Mouse (Mus musculus) kidney, adult 18-20 months (tissue): Measurements from ENCODE around the gene Shisal2a.

Experiments used
- DNase-seq: peaks from one replicate; pipeline ENCODE4 v3.0.0; 2021

Shisal2a gene

GRCm38 (mm10) chr4:108335413-108335812 lies 47.7 kb downstream of the Shisal2a start:
- DNase-seq: no peak

GRCm38 (mm10) chr4:108332041-108332440 lies 51.1 kb downstream of the Shisal2a start:
- no peak for DNase-seq

DNA sequence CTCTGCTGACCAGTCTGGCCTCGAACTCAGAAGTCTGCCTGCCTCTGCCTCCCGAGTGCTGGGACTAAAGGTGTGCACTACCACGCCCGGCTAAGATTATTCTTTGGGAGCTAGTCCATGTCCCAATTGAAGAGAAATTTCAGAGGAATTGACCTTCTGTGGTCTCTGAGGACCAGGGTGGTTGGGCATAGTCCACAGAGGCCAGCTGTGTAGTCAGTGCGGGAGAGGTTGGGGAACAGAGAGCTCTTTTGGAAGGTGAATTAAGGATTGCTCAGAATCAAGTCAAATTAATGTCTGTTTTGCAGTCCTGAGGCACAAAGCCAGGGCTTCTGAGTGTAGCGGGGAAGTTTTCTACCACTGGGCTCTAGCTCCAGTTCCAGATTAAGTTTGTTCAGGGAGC lies 53.3 kb downstream of the Shisal2a start:
- no peak for DNase-seq

DNA sequence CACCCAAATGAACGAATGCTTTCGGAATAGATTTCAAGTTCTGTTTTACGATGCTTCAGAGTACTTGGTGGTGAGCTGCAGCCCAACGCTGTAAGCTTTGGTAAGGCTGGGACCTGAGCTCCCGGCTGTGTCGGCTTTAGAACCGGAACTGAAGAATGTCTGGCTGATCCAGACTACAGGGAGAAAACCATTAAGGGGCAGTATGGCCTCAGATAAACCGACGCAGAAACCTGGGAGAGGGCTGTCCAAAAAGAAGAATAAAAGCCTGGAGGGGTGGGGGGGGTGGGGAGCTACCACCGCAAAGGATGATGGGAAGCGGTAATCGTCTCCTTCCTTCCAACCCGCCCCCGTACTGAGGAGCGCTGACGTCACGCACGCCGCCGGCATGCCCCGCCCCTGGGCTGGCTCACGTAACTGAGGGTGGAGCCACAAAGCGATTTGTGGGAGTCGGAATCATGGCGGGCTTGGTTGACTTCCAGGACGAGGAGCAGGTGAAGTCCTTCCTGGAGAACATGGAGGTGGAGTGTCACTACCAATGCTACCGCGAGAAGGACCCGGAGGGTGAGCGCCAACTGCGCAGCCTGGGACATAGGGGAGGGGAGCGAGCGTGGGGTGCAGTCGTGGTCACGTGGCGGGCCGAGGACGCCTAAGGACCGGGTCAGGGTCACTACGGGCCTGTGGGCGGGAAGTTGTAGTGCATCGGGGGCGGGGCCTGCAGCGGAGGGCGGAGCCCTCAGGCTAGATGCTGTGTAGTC lies 55.2 kb downstream of the Shisal2a start, which contains the start of gene Coa7:
Coa7 (plus strand) TSS at position 411 of the 755 bp plus-strand sequence.
- peak; percentile 97 for DNase-seq

- DNase-seq: peak; percentile 41
These were observed 56.0 kb downstream of the Shisal2a start for GRCm38 (mm10) chr4:108327071-108327579.

DNA sequence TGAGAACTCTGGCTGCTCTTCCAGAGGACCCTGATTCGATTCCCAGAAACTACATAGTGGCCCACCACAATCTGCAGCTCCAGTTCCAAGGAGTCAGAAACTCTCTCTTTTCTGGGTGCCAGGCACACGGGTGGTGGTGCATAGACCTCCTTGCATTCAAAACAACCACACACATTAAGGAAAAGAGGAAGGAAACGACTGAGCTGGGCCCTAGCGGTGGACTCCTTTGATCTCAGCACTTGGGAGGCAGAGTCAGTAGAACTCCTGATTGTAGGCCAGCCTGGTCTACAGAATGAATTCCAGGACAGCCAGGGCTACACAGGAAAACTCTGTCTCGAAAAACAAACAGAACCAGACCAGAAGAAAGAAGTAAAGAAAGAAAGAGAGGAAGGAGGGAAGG lies 59.6 kb downstream of the Shisal2a start:
- DNase-seq: no peak

DNA sequence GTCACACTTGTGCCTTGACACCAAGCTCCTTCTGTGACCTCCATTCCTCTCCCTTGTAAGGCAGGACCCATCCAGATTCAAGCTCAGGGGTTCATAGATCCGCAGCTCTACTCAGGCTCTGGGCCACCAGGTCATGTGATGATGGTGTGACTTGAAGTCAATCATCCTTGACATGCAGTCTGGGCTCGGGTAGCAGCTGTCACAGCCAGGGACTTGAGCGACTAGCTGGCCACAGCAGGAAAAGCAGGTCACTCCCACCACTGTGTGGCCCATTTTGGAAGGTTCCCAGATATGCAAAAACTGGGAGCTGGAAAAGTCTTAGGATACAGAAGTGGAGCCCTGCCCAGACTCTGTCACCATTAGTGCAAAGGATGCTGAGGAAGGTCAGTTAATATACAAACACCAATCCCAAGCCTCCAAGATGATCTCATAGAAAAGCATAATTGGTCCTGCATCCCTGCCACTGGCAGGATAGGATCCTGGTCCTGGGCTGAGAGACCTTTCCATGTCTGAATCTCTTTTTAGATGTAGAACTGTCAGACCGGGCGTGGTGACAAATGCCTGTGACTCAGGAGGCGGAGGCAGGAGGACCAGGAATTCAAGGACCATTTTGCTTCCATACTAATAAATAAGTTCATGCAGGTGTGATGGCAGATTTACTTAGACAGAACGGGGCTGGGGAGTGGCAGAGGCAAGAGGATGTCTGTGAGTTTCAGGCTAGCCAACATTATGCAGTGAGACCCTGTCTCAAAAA lies 62.3 kb downstream of the Shisal2a start:
- peak; percentile 20 for DNase-seq

- DNase-seq: no peak
These were observed 63.4 kb downstream of the Shisal2a start for GRCm38 (mm10) chr4:108319747-108320146.

DNA sequence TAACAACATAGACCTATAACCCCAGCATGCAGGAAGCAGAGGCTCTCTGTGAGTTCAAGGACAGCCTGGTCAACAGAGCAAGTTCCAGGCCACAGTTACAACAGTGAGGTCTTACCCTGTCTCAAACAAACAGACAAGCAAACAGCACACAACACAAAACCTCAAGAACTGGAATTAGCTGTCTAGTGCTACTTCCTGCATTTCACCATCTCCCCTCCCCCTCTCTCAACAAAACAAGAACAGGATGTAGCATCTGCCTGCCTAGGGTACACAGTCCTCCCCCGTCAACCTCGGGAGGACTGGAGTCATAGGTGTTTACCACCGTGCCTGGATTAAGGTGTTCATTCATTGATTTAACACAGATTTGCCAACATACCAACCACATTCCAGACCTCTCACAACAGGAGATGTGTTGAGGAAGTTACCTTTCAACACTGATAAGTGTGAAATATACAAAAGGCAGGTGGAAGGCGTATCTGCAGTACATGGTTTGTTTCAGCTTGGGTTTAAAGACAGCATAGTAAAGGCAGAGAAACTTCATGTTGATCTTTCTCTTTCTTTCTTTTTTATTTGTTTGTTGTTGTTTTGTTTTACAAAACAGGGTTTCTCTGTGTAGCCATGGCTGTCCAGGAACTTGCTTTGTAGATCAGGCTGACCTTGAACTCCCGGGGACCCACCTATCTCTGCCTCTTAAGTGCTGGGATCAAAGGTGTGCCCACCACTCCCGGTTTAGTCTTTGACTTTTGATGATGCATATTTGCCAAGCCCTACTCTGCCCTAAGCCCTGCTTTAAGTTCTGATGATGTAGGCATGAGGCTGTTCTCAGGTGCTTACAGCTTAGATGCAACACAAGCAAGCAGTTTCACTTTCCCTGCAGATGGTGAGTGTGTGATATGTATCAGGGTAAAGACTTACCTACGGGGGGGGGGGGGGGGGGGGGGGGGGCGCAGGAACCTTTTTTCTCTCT lies 64.2 kb downstream of the Shisal2a start:
- no peak for DNase-seq
